Mouse (Mus musculus): ENCODE data around the gene Bptf. TPM values are rescaled to one million over a fixed set of nuclear protein-coding genes. Genes with fewer than 3 reads are reported as not detected.
"Not testable (repeated sequence)": the region's sequence is repeated elsewhere in the genome, so short reads cannot be mapped to it uniquely, and the experiment has no call there.

Gene Bptf
- polyA plus RNA-seq, 1 experiment from 2014 or later = 39.4 TPM

DNA sequence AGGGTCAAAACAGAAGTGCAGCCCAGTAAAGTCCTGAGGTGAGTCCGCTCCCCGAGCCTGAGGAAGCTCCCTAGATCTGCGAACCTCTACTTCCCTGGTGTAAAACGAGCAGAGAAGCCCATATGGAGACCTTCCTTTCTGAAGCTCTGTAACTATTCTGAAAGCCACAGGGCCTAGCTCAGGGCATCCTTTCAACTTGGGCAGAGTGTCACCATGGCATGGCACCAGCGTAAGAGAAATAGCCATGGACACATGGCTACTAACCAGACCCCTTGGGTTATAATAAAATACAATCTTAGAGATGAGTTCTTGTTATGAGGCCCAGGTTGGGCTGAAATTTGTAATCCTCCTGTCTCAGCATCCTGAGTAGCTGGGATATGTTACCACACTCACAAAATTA is 35.0 kb downstream of the Bptf start:
- Histone ChIP-seq H3K27me3 (no peaks in the 10 kb centered on the region), H3K9ac (no peak overlapping the region), H3K36me3 (peaks cover 52% of the 10 kb centered on the region), H3K4me3 (no peak overlapping the region), H3K4me2 (replicated peaks) (no peak overlapping the region), H3K4me1 (no peaks in the 10 kb centered on the region), H3K9me3 (no peaks in the 10 kb centered on the region), H3K27ac (no peak overlapping the region)
- no peak for ATAC-seq (ENCODE audit: insufficient number of reproducible peaks, insufficient read depth, low FRiP score, low TSS enrichment)
- 85% methylated on average over 5 of the region's 5 CpGs for WGBS

DNA sequence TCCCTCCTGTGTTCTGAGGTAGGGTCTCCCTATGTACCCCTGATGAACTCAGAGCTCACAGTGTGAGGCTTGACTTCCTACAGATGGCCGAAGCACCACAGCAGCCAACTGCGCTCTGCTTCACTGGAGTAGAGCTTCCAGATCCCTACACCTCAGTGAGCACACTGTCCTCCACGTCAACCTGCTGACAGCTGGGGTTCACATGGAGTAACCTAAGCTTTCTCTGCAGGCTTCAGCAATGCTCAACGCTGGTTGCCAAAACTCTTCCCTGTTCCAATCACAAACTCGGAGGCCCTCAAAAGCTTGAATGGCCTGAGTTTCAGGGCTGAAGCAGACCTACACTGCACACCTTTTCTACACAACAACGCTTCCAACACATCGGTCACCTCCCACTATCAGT is 38.1 kb downstream of the Bptf start:
- no peak overlapping the region for H3K27ac ChIP-seq
- peaks cover 55% of the 10 kb centered on the region for H3K36me3 ChIP-seq
- WGBS = 92% methylated on average over 7 of the region's 7 CpGs
- no peak for ATAC-seq (ENCODE audit: insufficient number of reproducible peaks, insufficient read depth, low FRiP score, low TSS enrichment)
- no peaks in the 10 kb centered on the region for H3K4me1 ChIP-seq
- H3K27me3 ChIP-seq = no peaks in the 10 kb centered on the region
- H3K9ac ChIP-seq = no peak overlapping the region
- no peak overlapping the region for H3K4me3 ChIP-seq
- H3K9me3 ChIP-seq = no peaks in the 10 kb centered on the region
- H3K4me2 ChIP-seq (replicated peaks) = no peak overlapping the region

DNA sequence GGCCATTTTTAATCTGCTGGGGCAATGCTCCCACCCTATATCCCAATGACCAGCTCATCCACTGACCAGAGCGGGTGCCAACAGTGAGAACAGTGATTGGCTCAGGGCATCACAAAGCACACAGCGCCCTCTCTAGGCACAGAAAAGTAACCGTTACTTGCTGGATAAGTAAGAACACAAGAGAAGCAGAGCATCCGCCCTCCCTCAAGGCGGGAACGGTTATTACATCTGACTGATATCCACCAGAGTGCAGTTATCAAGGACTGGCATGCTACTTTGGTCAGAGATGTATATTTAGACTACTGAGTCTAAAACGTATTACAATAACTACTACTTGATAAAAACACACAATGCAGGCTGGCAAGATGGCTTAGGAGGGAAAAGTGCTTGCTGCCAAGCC is 39.3 kb downstream of the Bptf start:
- Histone ChIP-seq H3K4me3 (no peak overlapping the region), H3K9ac (no peak overlapping the region), H3K27ac (no peak overlapping the region), H3K36me3 (peaks cover 43% of the 10 kb centered on the region), H3K27me3 (no peaks in the 10 kb centered on the region), H3K4me1 (no peaks in the 10 kb centered on the region), H3K9me3 (no peaks in the 10 kb centered on the region), H3K4me2 (replicated peaks) (no peak overlapping the region)
- ATAC-seq (ENCODE audit: insufficient number of reproducible peaks, insufficient read depth, low FRiP score, low TSS enrichment) = no peak
- 94% methylated on average over 7 of the region's 7 CpGs for WGBS

DNA sequence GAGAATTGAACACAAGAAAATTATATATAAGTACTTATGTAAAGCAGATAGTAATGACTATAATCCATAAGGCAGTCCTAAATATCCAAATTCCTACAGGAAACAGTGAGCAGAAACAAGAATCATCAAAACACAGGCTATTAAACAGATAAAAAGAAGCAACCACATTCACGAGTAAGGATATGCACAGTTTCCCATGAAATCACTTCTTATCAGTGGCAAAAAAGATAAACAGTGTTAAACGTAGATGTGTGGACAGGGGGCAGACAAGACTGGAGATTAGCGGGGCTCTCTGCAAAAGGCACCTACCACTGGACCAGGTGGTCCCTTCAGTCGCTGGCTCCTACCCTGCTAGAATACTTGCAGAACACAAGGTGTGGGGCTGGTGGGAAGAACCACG is 46.1 kb downstream of the Bptf start:
- H3K27me3 ChIP-seq = no peaks in the 10 kb centered on the region
- H3K4me2 ChIP-seq (replicated peaks) = no peak overlapping the region
- H3K36me3 ChIP-seq = peaks cover 36% of the 10 kb centered on the region
- 85% methylated on average over 5 of the region's 5 CpGs for WGBS
- no peak overlapping the region for H3K27ac ChIP-seq
- no peak for ATAC-seq (ENCODE audit: insufficient number of reproducible peaks, insufficient read depth, low FRiP score, low TSS enrichment)
- no peaks in the 10 kb centered on the region for H3K4me1 ChIP-seq
- no peaks in the 10 kb centered on the region for H3K9me3 ChIP-seq
- H3K4me3 ChIP-seq = no peak overlapping the region
- no peak overlapping the region for H3K9ac ChIP-seq

DNA sequence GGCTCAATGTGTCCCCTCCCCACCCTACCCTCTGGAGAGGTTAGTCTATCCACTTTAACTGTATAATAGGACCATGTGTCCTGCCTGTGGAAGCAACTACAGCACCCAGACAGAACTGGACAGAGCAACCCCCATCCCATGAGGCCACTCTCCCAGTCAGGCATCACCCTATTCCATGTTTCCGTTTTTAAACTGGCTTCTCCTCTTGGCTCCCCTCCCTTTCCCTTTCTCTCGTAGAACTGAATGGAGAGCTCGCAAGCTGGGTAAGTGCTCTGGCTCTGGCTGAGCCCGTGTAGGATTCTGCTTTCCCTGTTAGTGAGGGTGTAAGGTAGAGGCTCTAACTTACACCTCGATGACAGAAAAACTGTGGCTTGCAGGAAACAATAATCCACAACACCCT is 48.4 kb downstream of the Bptf start:
- Histone ChIP-seq H3K9me3 (no peaks in the 10 kb centered on the region), H3K4me1 (no peaks in the 10 kb centered on the region), H3K36me3 (peaks cover 57% of the 10 kb centered on the region), H3K27me3 (no peaks in the 10 kb centered on the region), H3K9ac (no peak overlapping the region), H3K4me2 (replicated peaks) (no peak overlapping the region), H3K4me3 (no peak overlapping the region), H3K27ac (no peak overlapping the region)
- no peak for ATAC-seq (ENCODE audit: insufficient number of reproducible peaks, insufficient read depth, low FRiP score, low TSS enrichment)
- 81% methylated on average over 5 of the region's 5 CpGs for WGBS

DNA sequence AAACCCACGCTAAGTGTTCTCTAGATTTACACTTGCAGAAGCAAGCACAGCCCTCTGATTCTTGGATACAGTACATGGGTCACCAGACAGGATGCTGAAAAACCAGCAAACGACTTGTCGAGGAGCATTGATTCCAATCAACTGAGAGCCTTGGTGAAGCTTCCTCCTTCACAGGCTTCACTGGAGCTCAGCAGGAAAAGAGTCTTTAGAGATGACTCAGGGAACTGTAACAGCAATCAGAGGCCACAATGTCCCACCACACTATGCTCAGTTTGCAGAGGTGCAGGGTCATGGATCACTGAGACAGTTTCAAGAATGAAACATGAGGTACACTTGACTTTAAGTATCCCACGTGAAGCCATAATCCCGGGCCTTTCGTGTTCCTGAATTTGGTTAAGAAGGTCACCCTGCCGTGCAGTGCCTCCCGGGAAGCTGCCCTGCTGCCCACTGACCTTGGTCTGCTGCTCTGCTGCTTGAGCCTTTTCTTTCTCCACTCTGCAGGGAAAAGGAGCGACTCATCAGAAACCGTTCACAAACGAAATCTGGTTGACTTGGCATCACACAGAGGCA is 66.6 kb downstream of the Bptf start:
- Histone ChIP-seq H3K4me3 (no peak overlapping the region), H3K27ac (no peak overlapping the region), H3K36me3 (peaks cover 89% of the 10 kb centered on the region), H3K4me2 (replicated peaks) (no peak overlapping the region), H3K9me3 (no peaks in the 10 kb centered on the region), H3K9ac (no peak overlapping the region), H3K4me1 (no peaks in the 10 kb centered on the region), H3K27me3 (no peaks in the 10 kb centered on the region)
- 89% methylated on average over 11 of the region's 11 CpGs for WGBS
- ATAC-seq (ENCODE audit: insufficient number of reproducible peaks, insufficient read depth, low FRiP score, low TSS enrichment) = no peak

DNA sequence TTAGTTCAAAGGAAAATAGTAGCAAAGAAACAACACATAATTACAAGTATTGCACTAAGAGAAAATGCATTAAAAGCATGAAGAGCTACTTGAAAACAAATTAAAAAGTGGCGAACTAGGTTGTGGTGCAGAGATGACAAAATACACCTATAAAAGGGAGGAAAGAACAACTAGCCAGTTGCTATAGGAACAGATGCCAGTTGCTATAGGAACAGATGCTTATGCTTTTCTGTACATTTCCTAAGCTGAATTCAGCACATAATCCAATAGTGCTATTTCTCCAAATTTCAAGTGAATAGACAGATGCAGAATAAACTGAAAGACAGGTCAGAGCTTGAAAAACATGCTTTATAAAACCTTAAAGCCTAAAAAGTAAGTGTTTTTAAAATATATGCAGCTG is 67.3 kb downstream of the Bptf start:
- peaks cover 87% of the 10 kb centered on the region for H3K36me3 ChIP-seq
- 96% methylated on average over 1 of the region's 1 CpGs for WGBS
- no peak overlapping the region for H3K4me2 ChIP-seq (replicated peaks)

DNA sequence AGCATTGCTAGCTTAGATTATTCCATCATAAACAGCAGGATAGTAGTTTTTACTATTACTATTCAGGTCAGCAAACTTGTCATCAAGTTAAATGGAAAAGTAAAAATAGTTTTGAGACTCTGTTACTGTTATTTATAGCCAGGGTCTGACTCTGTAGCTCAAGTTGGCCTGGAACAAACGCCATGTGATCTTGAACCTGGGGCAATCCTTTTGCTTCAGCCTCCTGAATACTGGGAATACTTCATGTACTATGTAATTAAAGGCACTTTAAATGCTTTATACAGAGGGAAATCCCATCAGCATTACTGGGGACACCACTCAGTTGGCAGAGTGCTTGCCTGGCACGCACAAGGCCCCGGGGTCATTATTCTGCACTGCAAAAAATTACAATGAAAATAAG is 68.9 kb downstream of the Bptf start:
- no peak for ATAC-seq (ENCODE audit: insufficient number of reproducible peaks, insufficient read depth, low FRiP score, low TSS enrichment)
- Histone ChIP-seq H3K27me3 (no peaks in the 10 kb centered on the region), H3K9ac (no peak overlapping the region), H3K27ac (no peak overlapping the region), H3K36me3 (peaks cover 94% of the 10 kb centered on the region), H3K4me2 (replicated peaks) (no peak overlapping the region), H3K9me3 (no peaks in the 10 kb centered on the region), H3K4me3 (no peak overlapping the region), H3K4me1 (no peaks in the 10 kb centered on the region)
- WGBS = 97% methylated on average over 3 of the region's 3 CpGs

More for the DNA sequence above, 67.3 kb downstream of the Bptf start:
- no peak overlapping the region for H3K4me3 ChIP-seq
- H3K4me1 ChIP-seq = no peaks in the 10 kb centered on the region
- no peaks in the 10 kb centered on the region for H3K9me3 ChIP-seq
- ATAC-seq (ENCODE audit: insufficient number of reproducible peaks, insufficient read depth, low FRiP score, low TSS enrichment) = no peak
- no peak overlapping the region for H3K9ac ChIP-seq
- H3K27ac ChIP-seq = no peak overlapping the region
- H3K27me3 ChIP-seq = no peaks in the 10 kb centered on the region

DNA sequence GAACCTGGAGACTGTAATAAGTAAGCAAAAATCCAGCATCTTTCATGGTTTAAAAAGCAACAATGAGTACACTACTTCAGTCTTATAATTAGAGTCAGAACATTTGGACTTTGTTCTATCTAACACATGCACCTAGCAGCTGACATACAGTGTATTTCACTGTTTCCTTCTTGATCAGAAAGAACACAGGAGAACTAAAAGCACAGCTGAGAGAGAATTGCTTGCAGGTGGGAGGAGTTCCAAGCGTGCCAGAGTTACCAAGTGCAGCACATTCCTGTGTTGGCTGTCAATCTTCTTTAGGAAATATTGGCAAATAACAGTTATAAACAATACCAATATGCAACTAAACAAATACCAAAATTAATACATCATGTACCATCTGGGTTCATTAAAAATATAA is 71.0 kb downstream of the Bptf start:
- Histone ChIP-seq H3K27me3 (no peaks in the 10 kb centered on the region), H3K9ac (no peak overlapping the region), H3K36me3 (peaks cover 94% of the 10 kb centered on the region), H3K9me3 (no peaks in the 10 kb centered on the region), H3K4me3 (no peak overlapping the region), H3K4me2 (replicated peaks) (no peak overlapping the region), H3K27ac (no peak overlapping the region), H3K4me1 (no peaks in the 10 kb centered on the region)
- 63% methylated on average over 1 of the region's 1 CpGs for WGBS
- no peak for ATAC-seq (ENCODE audit: insufficient number of reproducible peaks, insufficient read depth, low FRiP score, low TSS enrichment)

DNA sequence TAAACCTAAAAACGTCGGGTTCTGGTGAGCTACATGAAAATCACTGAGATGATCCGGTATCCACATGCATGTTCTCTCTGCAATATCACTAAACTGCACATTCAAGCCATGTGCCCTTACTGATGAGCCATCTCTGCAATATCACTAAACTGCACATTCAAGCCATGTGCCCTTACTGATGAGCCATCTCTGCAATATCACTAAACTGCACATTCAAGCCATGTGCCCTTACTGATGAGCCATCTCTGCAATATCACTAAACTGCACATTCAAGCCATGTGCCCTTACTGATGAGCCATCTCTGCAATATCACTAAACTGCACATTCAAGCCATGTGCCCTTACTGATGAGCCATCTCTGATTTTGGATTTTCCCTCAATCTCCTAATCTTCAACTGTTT is 72.3 kb downstream of the Bptf start:
- not testable (repeated sequence) for H3K27ac ChIP-seq; H3K9me3 ChIP-seq; H3K4me1 ChIP-seq; H3K27me3 ChIP-seq; H3K4me3 ChIP-seq; H3K9ac ChIP-seq; H3K4me2 ChIP-seq (replicated peaks); ATAC-seq (ENCODE audit: insufficient number of reproducible peaks, insufficient read depth, low FRiP score, low TSS enrichment)
- WGBS = 93% methylated on average over 3 of the region's 3 CpGs
- peaks cover 94% of the 10 kb centered on the region for H3K36me3 ChIP-seq

DNA sequence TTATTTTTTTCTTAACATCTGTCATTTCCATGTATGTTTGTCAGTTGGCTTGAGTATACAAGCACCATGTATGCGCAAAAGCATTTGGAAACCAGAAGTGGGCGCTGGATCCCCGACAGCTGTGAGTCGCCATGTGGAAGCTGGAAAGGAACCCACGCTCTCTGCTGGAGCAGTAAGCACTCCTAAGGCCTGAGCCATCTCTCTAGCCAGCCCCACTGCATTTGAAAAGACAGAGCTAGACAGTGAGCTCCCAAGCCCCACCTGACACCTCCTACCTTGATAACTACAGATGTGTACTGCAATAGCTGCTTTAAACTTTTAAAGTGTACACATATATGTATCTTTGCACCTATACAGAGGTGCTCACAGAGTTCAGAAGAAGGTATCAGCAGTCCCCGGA is 74.5 kb downstream of the Bptf start:
- no peaks in the 10 kb centered on the region for H3K4me1 ChIP-seq
- peaks cover 96% of the 10 kb centered on the region for H3K36me3 ChIP-seq
- ATAC-seq (ENCODE audit: insufficient number of reproducible peaks, insufficient read depth, low FRiP score, low TSS enrichment) = no peak
- H3K27me3 ChIP-seq = no peaks in the 10 kb centered on the region
- no peak overlapping the region for H3K4me3 ChIP-seq
- no peak overlapping the region for H3K4me2 ChIP-seq (replicated peaks)
- H3K9ac ChIP-seq = no peak overlapping the region
- WGBS = 89% methylated on average over 6 of the region's 6 CpGs
- no peaks in the 10 kb centered on the region for H3K9me3 ChIP-seq
- no peak overlapping the region for H3K27ac ChIP-seq

DNA sequence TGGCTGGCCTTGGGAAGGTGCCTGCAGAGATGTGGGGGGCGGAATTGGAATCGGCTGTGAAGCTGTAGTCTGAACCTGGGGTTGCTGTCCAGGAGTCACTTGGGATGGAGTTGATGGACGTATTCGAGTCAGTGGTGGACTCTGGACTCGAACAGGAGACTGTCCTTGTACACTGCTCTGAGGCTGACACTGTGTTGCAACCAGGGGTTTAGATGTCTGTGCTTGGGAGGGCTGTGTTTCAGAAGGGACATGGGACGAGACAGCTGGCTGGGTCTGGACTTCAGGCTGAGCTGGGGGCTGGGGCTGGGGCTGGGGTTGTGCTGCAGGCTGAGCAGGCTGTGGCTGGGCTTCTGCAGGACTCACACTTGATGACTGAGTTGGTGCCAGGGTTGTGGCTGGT is 77.1 kb downstream of the Bptf start:
- no peaks in the 10 kb centered on the region for H3K27me3 ChIP-seq
- WGBS = 92% methylated on average over 6 of the region's 6 CpGs
- H3K9me3 ChIP-seq = no peaks in the 10 kb centered on the region
- H3K27ac ChIP-seq = no peak overlapping the region
- H3K36me3 ChIP-seq = peaks cover 87% of the 10 kb centered on the region
- ATAC-seq (ENCODE audit: insufficient number of reproducible peaks, insufficient read depth, low FRiP score, low TSS enrichment) = no peak
- H3K4me2 ChIP-seq (replicated peaks) = no peak overlapping the region
- H3K9ac ChIP-seq = no peak overlapping the region
- no peaks in the 10 kb centered on the region for H3K4me1 ChIP-seq
- H3K4me3 ChIP-seq = no peak overlapping the region
